Mouse (Mus musculus) kidney, postnatal 4 days (tissue): ENCODE results near the gene Flot2.
"Not testable (repeated sequence)": the region's sequence is repeated elsewhere in the genome, so short reads cannot be mapped to it uniquely, and the experiment has no call there.

Experiments used
- DNase-seq, 2 experiments: peaks; one replicate each; pipeline ENCODE4 v3.0.0; 2021; ENCODE audit warnings: mixed read lengths in 2 of 2

The Flot2 gene

GRCm38 (mm10) chr11:78037831-78038752 lies at the start of gene Flot2:
TSS of gene Flot2 (plus strand) at chr11:78037931.
- peak; percentile 81 to 87 for DNase-seq

- no peak for DNase-seq
Measured at GRCm38 (mm10) chr11:77989071-77989690, 48.5 kb upstream of the Flot2 start.

- no peak for DNase-seq
Measured at GRCm38 (mm10) chr11:77995556-77995955, 42.2 kb upstream of the Flot2 start.

- DNase-seq = no peak
Measured at GRCm38 (mm10) chr11:78006446-78006845, 31.3 kb upstream of the Flot2 start.

GRCm38 (mm10) chr11:78019676-78020075 lies 18.1 kb upstream of the Flot2 start:
- peak; percentile 86 to 88 for DNase-seq

GRCm38 (mm10) chr11:78023607-78024006 lies 14.1 kb upstream of the Flot2 start:
- peak; percentile 48 to 55 for DNase-seq

- no peak for DNase-seq
Measured at GRCm38 (mm10) chr11:78029240-78029639, 8.5 kb upstream of the Flot2 start.

GRCm38 (mm10) chr11:78030600-78030999 lies 7.1 kb upstream of the Flot2 start:
- DNase-seq = no peak

GRCm38 (mm10) chr11:78031389-78031788 lies 6.3 kb upstream of the Flot2 start:
- no peak for DNase-seq

GRCm38 (mm10) chr11:78031947-78032808 lies 5.6 kb upstream of the Flot2 start, which contains the start of gene Dhrs13:
TSS of gene Dhrs13 (plus strand) at chr11:78032280.
- peak; percentile 94 to 97 for DNase-seq

GRCm38 (mm10) chr11:78032809-78033195 lies 4.9 kb upstream of the Flot2 start:
- DNase-seq = no peak

GRCm38 (mm10) chr11:78033931-78034617 lies 3.7 kb upstream of the Flot2 start:
- no peak for DNase-seq

GRCm38 (mm10) chr11:78036791-78037190 lies 940 bp upstream of the Flot2 start:
- no peak for DNase-seq

GRCm38 (mm10) chr11:78040878-78041277 lies 3.1 kb downstream of the Flot2 start:
- DNase-seq = no peak

- not testable (repeated sequence) for DNase-seq
Measured at GRCm38 (mm10) chr11:78042290-78042870, 4.6 kb downstream of the Flot2 start.

GRCm38 (mm10) chr11:78044758-78045251 lies 7.1 kb downstream of the Flot2 start:
- peak; percentile 65 to 78 for DNase-seq

GRCm38 (mm10) chr11:78048637-78049036 lies 10.9 kb downstream of the Flot2 start:
- not testable (repeated sequence) for DNase-seq

- DNase-seq = no peak
Measured at GRCm38 (mm10) chr11:78053078-78053477, 15.3 kb downstream of the Flot2 start.

GRCm38 (mm10) chr11:78056946-78057345 lies 19.2 kb downstream of the Flot2 start:
- peak in 1 of 2 experiments; percentile 37 for DNase-seq

GRCm38 (mm10) chr11:78059833-78060757 lies 22.4 kb downstream of the Flot2 start:
- peak; percentile 77 to 86 for DNase-seq
